In the genomic region with DNA sequence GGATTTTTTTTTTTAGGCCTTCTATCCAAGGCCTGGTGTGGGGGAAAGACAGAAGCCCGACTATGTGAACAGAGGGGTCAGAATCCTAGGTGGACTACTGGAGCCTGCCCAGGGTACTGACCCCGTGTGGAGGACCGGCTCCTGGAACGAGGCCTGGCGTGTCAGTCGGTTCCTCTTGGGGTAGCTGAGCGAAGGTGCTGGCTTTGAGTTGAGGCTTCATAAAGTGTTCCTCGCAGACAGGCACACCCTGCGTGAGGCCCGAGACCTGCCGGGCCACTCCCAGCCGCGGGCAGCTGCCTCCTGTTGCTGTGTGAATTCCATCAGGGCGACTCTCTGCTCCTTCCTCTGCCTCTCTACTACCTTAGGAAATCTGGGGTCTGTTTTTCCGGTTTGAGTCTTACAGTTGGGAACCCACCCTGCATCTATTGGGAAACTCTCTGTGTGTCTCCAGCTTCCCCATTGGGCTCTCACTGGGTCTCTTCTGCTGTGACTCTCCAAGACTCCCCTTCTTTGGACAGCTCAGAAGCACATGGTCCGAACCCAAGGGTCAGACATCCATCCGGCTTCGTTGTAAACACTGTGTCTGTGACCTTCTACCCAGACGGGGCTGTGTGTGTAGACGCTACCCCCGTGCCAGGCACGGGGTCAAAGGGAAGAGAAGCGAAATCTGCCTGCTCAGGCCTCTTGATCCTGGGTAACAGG, we compare ENCODE assay signal across 9 mouse cellular contexts. TPM values are rescaled to one million over a fixed set of nuclear protein-coding genes. Genes with fewer than 3 reads are reported as not detected.
DNase-seq lines count a peak whose midpoint lies in the region; ATAC-seq and TF ChIP-seq lines count a peak whose summit lies in the region.
"Had no signal": no experiment of that assay in that cellular context is flagged by ENCODE, and none has a peak within 500 bp of the region (broad histone marks: within the 10 kb centered on the region; RNA-seq: fewer than 3 reads in every experiment).

No protein-coding gene starts in this region.

- 0 out of 2 replicates have a peak, but pooled peaks cover 9% of the 10 kb centered on the region for H3K27me3 ChIP-seq in hindbrain, embryonic 10.5 days (ENCODE audit: insufficient read depth, poor library complexity, severe bottlenecking)
- peaks cover 3% of the 10 kb centered on the region; the same call in 1 of the 2 replicates for H3K27me3 ChIP-seq in hindbrain, embryonic 12.5 days
- peaks cover 9% of the 10 kb centered on the region; the same call in 1 of the 2 replicates for H3K27me3 ChIP-seq in limb, embryonic 10.5 days (ENCODE audit: low read depth, poor library complexity, severe bottlenecking)

- no peaks in the 10 kb centered on the region for H3K36me3 ChIP-seq in hindbrain, embryonic 10.5 days
- no peaks in the 10 kb centered on the region for H3K36me3 ChIP-seq in hindbrain, embryonic 12.5 days
- H3K36me3 ChIP-seq in limb, embryonic 10.5 days: no peaks in the 10 kb centered on the region

- WGBS in hindbrain, embryonic 10.5 days: 76% methylated on average over 23 of the region's 23 CpGs
- 74% methylated on average over 23 of the region's 23 CpGs for WGBS in hindbrain, embryonic 12.5 days
- WGBS in limb, embryonic 10.5 days: 69% methylated on average over 23 of the region's 23 CpGs

- H3K9me3 ChIP-seq in hindbrain, embryonic 10.5 days: no peaks in the 10 kb centered on the region
- H3K9me3 ChIP-seq in hindbrain, embryonic 12.5 days (replicated peaks): no peaks in the 10 kb centered on the region
- no peaks in the 10 kb centered on the region for H3K9me3 ChIP-seq in limb, embryonic 10.5 days (replicated peaks)

- peaks cover 17% of the 10 kb centered on the region for H3K4me1 ChIP-seq in hindbrain, embryonic 10.5 days (replicated peaks)
- peaks cover 4% of the 10 kb centered on the region for H3K4me1 ChIP-seq in hindbrain, embryonic 12.5 days
- H3K4me1 ChIP-seq in embryonic fibroblast, embryonic 13.5 days (ENCODE audit: control insufficient read depth, insufficient read depth, low read length): peaks cover 25% of the 10 kb centered on the region
- peaks cover 17% of the 10 kb centered on the region for H3K4me1 ChIP-seq in limb, embryonic 10.5 days

- no peak for TF ChIP-seq POLR2A in embryonic fibroblast, embryonic 13.5 days (IDR thresholded peaks at IDR 0.05; ENCODE audit: low read depth, low read length)

- no peak overlapping the region for H3K4me2 ChIP-seq in hindbrain, embryonic 12.5 days (replicated peaks)
- H3K4me2 ChIP-seq: heart, embryonic 11.5 days had no signal

- H3K4me3 ChIP-seq in hindbrain, embryonic 10.5 days: no peak overlapping the region
- H3K4me3 ChIP-seq in hindbrain, embryonic 12.5 days: no peak overlapping the region
- H3K4me3 ChIP-seq in embryonic fibroblast, embryonic 13.5 days (ENCODE audit: insufficient read depth, low read length): no peak overlapping the region
- H3K4me3 ChIP-seq in limb, embryonic 10.5 days: no peak overlapping the region

- DNase-seq in hindbrain, embryonic 10.5 days (ENCODE audit: low spot score): no peak
- no peak for DNase-seq in limb, embryonic 10.5 days (ENCODE audit: low spot score)
- DNase-seq in cerebellum, postnatal 36 days: no peak
- no peak for DNase-seq in frontal cortex, adult 2 months (ENCODE audit: extremely low spot score in 1 of 2, low spot score in 1 of 2)

- no peak overlapping the region for H3K9ac ChIP-seq in hindbrain, embryonic 12.5 days

- ATAC-seq in hindbrain, embryonic 12.5 days (ENCODE audit: low FRiP score): no peak
- peak; percentile 59 for ATAC-seq in megakaryocyte, adult 5-6 weeks (ENCODE audit: poor library complexity, severe bottlenecking)
- ATAC-seq in inflammation-experienced regulatory T-cells, adult 6 months: no peak

- TF ChIP-seq CTCF in embryonic fibroblast, embryonic 13.5 days (IDR thresholded peaks at IDR 0.05; ENCODE audit: borderline replicate concordance, insufficient read depth, low read length): no peak

- 0 out of 2 replicates have a peak overlapping the region, but pooled peaks have one; percentile 30 for H3K27ac ChIP-seq in hindbrain, embryonic 10.5 days
- H3K27ac ChIP-seq in hindbrain, embryonic 12.5 days: no peak overlapping the region
- H3K27ac ChIP-seq in embryonic fibroblast, embryonic 13.5 days (ENCODE audit: insufficient read depth, low read length): peak overlapping the region; percentile 86
- H3K27ac ChIP-seq in limb, embryonic 10.5 days: peak overlapping the region; percentile 36

RNA-seq across cellular contexts. Expression of gene Gpr157, which starts 26.5 kb away (rescaled TPM):
- polyA plus RNA-seq in hindbrain, embryonic 10.5 days (2016; fragmentation: Nextera tagmentation; extraction: Ambion mirVana): 0.59 and 0.81 TPM in 2 replicates
- polyA plus RNA-seq in hindbrain, embryonic 12.5 days (2016; fragmentation: Nextera tagmentation; extraction: Ambion mirVana): 0.68 TPM in 2 replicates
- polyA plus RNA-seq in embryonic fibroblast, embryonic 13.5 days (2011; ENCODE audit: insufficient read length, low read depth, missing spikeins): 2.0 and 2.3 TPM in 2 replicates
- 0.28 and 0.75 TPM in 2 replicates for polyA plus RNA-seq in limb, embryonic 10.5 days (2016; fragmentation: Nextera tagmentation; extraction: Ambion mirVana)
- 1.0 and 1.9 TPM in 2 replicates for total RNA-seq in megakaryocyte, adult 5-6 weeks (2015)
- total RNA-seq in megakaryocyte, adult 5-6 weeks (2017): 1.6 and 2.6 TPM in 2 replicates
- polyA plus RNA-seq in inflammation-experienced regulatory T-cells, adult 6 months (2017; shearing (Covaris generic)): under 1 TPM; 0.16 to 0.36 (median 0.33) TPM
- 1.4 and 1.8 TPM in 2 replicates for polyA plus RNA-seq in frontal cortex, adult 2 months (2012; rRNA removed)

RNA-seq across cellular contexts. Expression of gene H6pd, which starts 51.8 kb away (rescaled TPM):
- 4.8 and 5.6 TPM in 2 replicates for polyA plus RNA-seq in hindbrain, embryonic 10.5 days (2016; fragmentation: Nextera tagmentation; extraction: Ambion mirVana)
- 5.4 and 5.8 TPM in 2 replicates for polyA plus RNA-seq in hindbrain, embryonic 12.5 days (2016; fragmentation: Nextera tagmentation; extraction: Ambion mirVana)
- polyA plus RNA-seq in embryonic fibroblast, embryonic 13.5 days (2011; ENCODE audit: insufficient read length, low read depth, missing spikeins): 59.2 and 64.8 TPM in 2 replicates
- 4.5 and 5.6 TPM in 2 replicates for polyA plus RNA-seq in limb, embryonic 10.5 days (2016; fragmentation: Nextera tagmentation; extraction: Ambion mirVana)
- 14.4 and 16.1 TPM in 2 replicates for total RNA-seq in megakaryocyte, adult 5-6 weeks (2015)
- 26.1 and 32.7 TPM in 2 replicates for total RNA-seq in megakaryocyte, adult 5-6 weeks (2017)
- polyA plus RNA-seq in inflammation-experienced regulatory T-cells, adult 6 months (2017; shearing (Covaris generic)): 1 to 10 TPM; 4.1 to 5.9 (median 5.0) TPM
- 4.4 and 5.7 TPM in 2 replicates for polyA plus RNA-seq in frontal cortex, adult 2 months (2012; rRNA removed)

RNA-seq across cellular contexts. Expression of gene Slc2a5, which starts 58.5 kb away (rescaled TPM):
- polyA plus RNA-seq in hindbrain, embryonic 10.5 days (2016; fragmentation: Nextera tagmentation; extraction: Ambion mirVana): 1.1 and 2.0 TPM in 2 replicates
- 1.7 and 2.1 TPM in 2 replicates for polyA plus RNA-seq in hindbrain, embryonic 12.5 days (2016; fragmentation: Nextera tagmentation; extraction: Ambion mirVana)
- polyA plus RNA-seq in embryonic fibroblast, embryonic 13.5 days (2011; ENCODE audit: insufficient read length, low read depth, missing spikeins): 0.83 TPM in 1 of 2 replicates, not detected in the other
- polyA plus RNA-seq in limb, embryonic 10.5 days (2016; fragmentation: Nextera tagmentation; extraction: Ambion mirVana): 0.98 and 1.1 TPM in 2 replicates
- total RNA-seq in megakaryocyte, adult 5-6 weeks (2015): not detected in 2 replicates
- total RNA-seq in megakaryocyte, adult 5-6 weeks (2017): 0.11 TPM in 1 of 2 replicates, not detected in the other
- not detected for polyA plus RNA-seq in inflammation-experienced regulatory T-cells, adult 6 months (2017; shearing (Covaris generic))
- 4.7 and 7.6 TPM in 2 replicates for polyA plus RNA-seq in frontal cortex, adult 2 months (2012; rRNA removed)
